Mouse (Mus musculus): ENCODE measurements around the gene B4galnt3. TPM values are rescaled to one million over a fixed set of nuclear protein-coding genes. Genes with fewer than 3 reads are reported as not detected.

B4galnt3 gene
- total and polyA plus RNA-seq, 3 experiments, result not detected

- Histone ChIP-seq H3K4me1 (ENCODE audit: insufficient read depth, low read depth, low read length) (peaks cover 44% of the 10 kb centered on the region), H3K36me3 (replicated peaks) (no peaks in the 10 kb centered on the region), H3K4me3 (ENCODE audit: low read depth, low read length) (no peak overlapping the region), H3K9me3 (replicated peaks) (no peaks in the 10 kb centered on the region), H3K27me3 (ENCODE audit: insufficient read depth, low read length) (peaks cover 17% of the 10 kb centered on the region)
- DNase-seq (ENCODE audit: low spot score) (no peak), ATAC-seq (ENCODE audit: extremely low read depth, insufficient number of reproducible peaks, low FRiP score, poor library complexity, severe bottlenecking) (no peak)
- TF ChIP-seq POLR2AphosphoS5 (IDR thresholded peaks at IDR 0.05; ENCODE audit: insufficient replicate concordance, low read depth, low read length), result no peak
- no peak for TF ChIP-seq GATA2 (IDR thresholded peaks at IDR 0.05; ENCODE audit: borderline replicate concordance, low read depth, low read length)
- TF ChIP-seq TAL1 (conservative IDR thresholded peaks at IDR 0.05; ENCODE audit: low read depth, low read length), result no peak
- TF ChIP-seq GATA1 (IDR thresholded peaks at IDR 0.05; ENCODE audit: borderline replicate concordance, low read length), result no peak
- no peak for TF ChIP-seq CTCF (IDR thresholded peaks at IDR 0.05; ENCODE audit: low read depth, low read length)
These were observed 108.6 kb downstream of the B4galnt3 start for GRCm38 (mm10) chr6:120185756-120186155.

GRCm38 (mm10) chr6:120185012-120185730 is 109.2 kb downstream of the B4galnt3 start:
- Histone ChIP-seq H3K4me3 (ENCODE audit: low read depth, low read length) (no peak overlapping the region), H3K9me3 (replicated peaks) (no peaks in the 10 kb centered on the region), H3K27me3 (ENCODE audit: insufficient read depth, low read length) (peaks cover 15% of the 10 kb centered on the region), H3K4me1 (ENCODE audit: insufficient read depth, low read depth, low read length) (peaks cover 43% of the 10 kb centered on the region), H3K36me3 (replicated peaks) (no peaks in the 10 kb centered on the region)
- no peak for ATAC-seq (ENCODE audit: extremely low read depth, insufficient number of reproducible peaks, low FRiP score, poor library complexity, severe bottlenecking)
- TF ChIP-seq GATA1 (IDR thresholded peaks at IDR 0.05; ENCODE audit: borderline replicate concordance, low read length) (no peak), POLR2AphosphoS5 (IDR thresholded peaks at IDR 0.05; ENCODE audit: insufficient replicate concordance, low read depth, low read length) (no peak), CTCF (IDR thresholded peaks at IDR 0.05; ENCODE audit: low read depth, low read length) (no peak), GATA2 (IDR thresholded peaks at IDR 0.05; ENCODE audit: borderline replicate concordance, low read depth, low read length) (no peak), TAL1 (conservative IDR thresholded peaks at IDR 0.05; ENCODE audit: low read depth, low read length) (no peak)
- DNase-seq (ENCODE audit: low spot score), result no peak

- DNase-seq (ENCODE audit: low spot score) (no peak), ATAC-seq (ENCODE audit: extremely low read depth, insufficient number of reproducible peaks, low FRiP score, poor library complexity, severe bottlenecking) (no peak)
- peaks cover 11% of the 10 kb centered on the region; the same call in 1 of the 2 replicates for H3K27me3 ChIP-seq (ENCODE audit: insufficient read depth, low read length)
- no peaks in the 10 kb centered on the region for H3K9me3 ChIP-seq (replicated peaks)
- TF ChIP-seq TAL1 (conservative IDR thresholded peaks at IDR 0.05; ENCODE audit: low read depth, low read length) (no peak), GATA2 (IDR thresholded peaks at IDR 0.05; ENCODE audit: borderline replicate concordance, low read depth, low read length) (no peak), GATA1 (IDR thresholded peaks at IDR 0.05; ENCODE audit: borderline replicate concordance, low read length) (no peak), CTCF (IDR thresholded peaks at IDR 0.05; ENCODE audit: low read depth, low read length) (no peak), POLR2AphosphoS5 (IDR thresholded peaks at IDR 0.05; ENCODE audit: insufficient replicate concordance, low read depth, low read length) (no peak)
- no peak overlapping the region for H3K4me3 ChIP-seq (ENCODE audit: low read depth, low read length)
- peaks cover 43% of the 10 kb centered on the region for H3K4me1 ChIP-seq (ENCODE audit: insufficient read depth, low read depth, low read length)
- H3K36me3 ChIP-seq (replicated peaks), result no peaks in the 10 kb centered on the region
These were observed 110.6 kb downstream of the B4galnt3 start for GRCm38 (mm10) chr6:120183771-120184170.

GRCm38 (mm10) chr6:120182160-120182559 is 112.2 kb downstream of the B4galnt3 start:
- TF ChIP-seq GATA2 (IDR thresholded peaks at IDR 0.05; ENCODE audit: borderline replicate concordance, low read depth, low read length), result no peak
- TF ChIP-seq TAL1 (conservative IDR thresholded peaks at IDR 0.05; ENCODE audit: low read depth, low read length), result no peak
- TF ChIP-seq CTCF (IDR thresholded peaks at IDR 0.05; ENCODE audit: low read depth, low read length), result no peak
- no peak for TF ChIP-seq POLR2AphosphoS5 (IDR thresholded peaks at IDR 0.05; ENCODE audit: insufficient replicate concordance, low read depth, low read length)
- TF ChIP-seq GATA1 (IDR thresholded peaks at IDR 0.05; ENCODE audit: borderline replicate concordance, low read length), result no peak
- no peak for DNase-seq (ENCODE audit: low spot score)
- Histone ChIP-seq H3K4me1 (ENCODE audit: insufficient read depth, low read depth, low read length) (peaks cover 30% of the 10 kb centered on the region), H3K27me3 (ENCODE audit: insufficient read depth, low read length) (peaks cover 11% of the 10 kb centered on the region; the same call in 1 of the 2 replicates), H3K36me3 (replicated peaks) (no peaks in the 10 kb centered on the region), H3K4me3 (ENCODE audit: low read depth, low read length) (no peak overlapping the region), H3K9me3 (replicated peaks) (no peaks in the 10 kb centered on the region)
- ATAC-seq (ENCODE audit: extremely low read depth, insufficient number of reproducible peaks, low FRiP score, poor library complexity, severe bottlenecking), result no peak

DNA sequence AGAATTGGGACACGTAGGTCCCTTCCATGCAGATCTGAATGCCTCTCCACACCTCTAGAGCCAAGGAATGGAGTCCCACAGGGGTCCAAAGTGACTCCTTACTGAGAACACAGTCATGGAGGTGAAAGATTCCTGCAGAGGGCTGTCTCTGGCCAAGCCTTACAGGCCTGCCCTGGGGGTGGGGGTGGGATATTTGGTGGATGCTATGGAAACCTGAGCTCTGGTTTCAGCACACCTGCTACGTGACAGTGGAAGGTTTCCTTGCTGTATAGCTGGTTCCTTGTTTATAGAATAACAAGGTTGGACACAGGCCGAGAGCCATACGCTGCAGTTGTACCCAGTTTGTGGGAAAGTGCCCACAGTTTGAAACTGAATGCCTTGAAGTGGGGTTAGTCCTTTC is 113.9 kb downstream of the B4galnt3 start:
- no peak for TF ChIP-seq GATA1 (IDR thresholded peaks at IDR 0.05; ENCODE audit: borderline replicate concordance, low read length)
- no peak for TF ChIP-seq CTCF (IDR thresholded peaks at IDR 0.05; ENCODE audit: low read depth, low read length)
- TF ChIP-seq GATA2 (IDR thresholded peaks at IDR 0.05; ENCODE audit: borderline replicate concordance, low read depth, low read length), result no peak
- TF ChIP-seq POLR2AphosphoS5 (IDR thresholded peaks at IDR 0.05; ENCODE audit: insufficient replicate concordance, low read depth, low read length), result no peak
- TF ChIP-seq TAL1 (conservative IDR thresholded peaks at IDR 0.05; ENCODE audit: low read depth, low read length), result no peak
- Histone ChIP-seq H3K36me3 (replicated peaks) (no peaks in the 10 kb centered on the region), H3K9me3 (replicated peaks) (no peaks in the 10 kb centered on the region), H3K4me1 (ENCODE audit: insufficient read depth, low read depth, low read length) (peaks cover 26% of the 10 kb centered on the region), H3K27me3 (ENCODE audit: insufficient read depth, low read length) (peaks cover 4% of the 10 kb centered on the region; the same call in 1 of the 2 replicates), H3K4me3 (ENCODE audit: low read depth, low read length) (no peak overlapping the region)
- ATAC-seq (ENCODE audit: extremely low read depth, insufficient number of reproducible peaks, low FRiP score, poor library complexity, severe bottlenecking), result no peak
- DNase-seq (ENCODE audit: low spot score), result no peak

DNA sequence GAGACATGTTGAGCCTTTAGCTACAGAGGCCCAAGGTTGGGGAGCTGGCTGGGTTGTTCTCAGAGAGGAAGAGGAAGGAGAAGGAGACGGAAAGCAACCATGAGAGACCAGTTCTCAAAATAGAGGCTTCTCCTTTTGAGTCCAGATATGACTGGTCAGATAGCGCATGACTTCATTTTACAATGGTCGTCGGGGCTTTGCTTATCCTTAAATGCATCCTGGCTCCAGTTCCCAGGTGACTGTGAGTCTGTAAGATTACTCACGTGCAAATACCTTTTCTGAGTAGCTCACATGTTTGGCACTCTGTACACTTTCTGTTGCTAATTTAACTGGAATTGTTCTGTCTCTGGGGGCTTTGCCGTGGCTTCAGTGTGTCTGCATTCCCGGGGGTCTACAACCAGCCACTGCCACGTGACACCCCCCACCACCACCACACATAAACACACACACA is 114.6 kb downstream of the B4galnt3 start:
- no peaks in the 10 kb centered on the region for H3K36me3 ChIP-seq (replicated peaks)
- H3K27me3 ChIP-seq (ENCODE audit: insufficient read depth, low read length), result peaks cover 4% of the 10 kb centered on the region; the same call in 1 of the 2 replicates
- no peak for TF ChIP-seq TAL1 (conservative IDR thresholded peaks at IDR 0.05; ENCODE audit: low read depth, low read length)
- TF ChIP-seq POLR2AphosphoS5 (IDR thresholded peaks at IDR 0.05; ENCODE audit: insufficient replicate concordance, low read depth, low read length), result no peak
- TF ChIP-seq GATA2 (IDR thresholded peaks at IDR 0.05; ENCODE audit: borderline replicate concordance, low read depth, low read length), result no peak
- no peak for TF ChIP-seq GATA1 (IDR thresholded peaks at IDR 0.05; ENCODE audit: borderline replicate concordance, low read length)
- no peak for TF ChIP-seq CTCF (IDR thresholded peaks at IDR 0.05; ENCODE audit: low read depth, low read length)
- no peaks in the 10 kb centered on the region for H3K9me3 ChIP-seq (replicated peaks)
- no peak for ATAC-seq (ENCODE audit: extremely low read depth, insufficient number of reproducible peaks, low FRiP score, poor library complexity, severe bottlenecking)
- peaks cover 27% of the 10 kb centered on the region for H3K4me1 ChIP-seq (ENCODE audit: insufficient read depth, low read depth, low read length)
- DNase-seq (ENCODE audit: low spot score), result no peak
- no peak overlapping the region for H3K4me3 ChIP-seq (ENCODE audit: low read depth, low read length)
